Mouse (Mus musculus) kidney, adult 18-20 months (tissue): ENCODE results near the gene Rybp.

Experiments used
- DNase-seq: peaks from one replicate; pipeline ENCODE4 v3.0.0; 2021

The Rybp gene

DNA sequence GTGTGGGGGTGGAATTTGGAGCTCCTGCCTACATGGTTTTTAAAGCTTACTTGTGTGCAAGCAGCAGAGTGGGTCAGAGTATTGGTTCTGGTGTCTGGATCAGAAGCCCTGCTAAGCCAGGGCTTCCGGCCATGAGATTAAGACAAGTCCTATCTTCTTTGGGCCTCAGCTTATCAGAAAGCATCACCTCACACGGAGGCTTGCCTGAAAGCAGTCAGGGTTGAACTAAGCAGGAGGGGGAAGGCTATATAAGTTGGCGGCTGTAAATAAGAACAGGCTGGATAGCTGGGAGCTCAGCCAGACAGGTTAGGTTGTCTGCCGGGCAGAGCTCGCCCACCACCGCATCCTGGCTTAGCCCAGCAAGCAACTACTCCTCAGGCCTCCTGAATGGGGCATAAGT is 99.5 kb downstream of the Rybp start:
- no peak for DNase-seq

DNA sequence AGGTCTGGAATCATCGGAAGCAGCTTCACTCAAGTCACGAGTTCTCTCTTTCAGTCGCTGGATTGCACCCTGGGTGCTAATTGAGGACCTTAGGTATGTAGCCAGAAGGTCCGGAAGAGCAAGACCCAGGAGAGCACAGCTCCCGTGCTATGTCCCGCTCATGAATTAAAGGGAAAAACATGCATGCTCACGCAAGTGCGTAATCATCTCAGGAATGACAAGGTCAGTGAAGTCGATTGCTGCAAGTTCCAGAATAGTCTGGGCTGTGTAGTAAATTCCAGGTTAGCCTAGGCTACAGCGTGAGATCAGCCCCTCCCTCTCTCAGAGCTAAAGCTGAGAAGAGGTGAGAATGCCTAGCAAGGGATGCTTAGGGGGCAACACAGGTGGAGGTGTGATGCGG is 100.5 kb downstream of the Rybp start:
- DNase-seq = peak; percentile 24

DNA sequence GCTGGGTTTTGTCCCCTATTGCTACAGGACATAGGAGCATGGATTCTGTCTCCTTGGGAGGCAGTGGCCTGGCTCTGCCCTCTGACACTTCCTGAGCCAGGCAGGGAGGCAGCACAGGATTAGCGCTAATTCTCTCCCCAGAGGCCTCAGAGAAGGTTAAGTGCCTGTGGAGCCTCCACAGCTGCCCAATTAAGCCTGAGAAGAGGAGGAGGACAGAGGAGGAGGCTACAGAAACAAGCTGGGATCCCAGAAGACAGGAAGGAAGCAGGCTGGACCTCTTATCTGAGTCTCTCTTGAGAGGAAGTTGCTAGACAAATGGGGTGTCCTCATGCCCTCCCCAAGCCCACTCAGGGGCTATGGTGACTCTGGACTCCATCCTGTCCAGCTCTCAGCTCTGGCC is 101.8 kb downstream of the Rybp start:
- no peak for DNase-seq

- no peak for DNase-seq
Observed at GRCm38 (mm10) chr6:100183344-100183743, 103.9 kb downstream of the Rybp start.

- no peak for DNase-seq
Observed at GRCm38 (mm10) chr6:100180883-100181262, 106.4 kb downstream of the Rybp start.

DNA sequence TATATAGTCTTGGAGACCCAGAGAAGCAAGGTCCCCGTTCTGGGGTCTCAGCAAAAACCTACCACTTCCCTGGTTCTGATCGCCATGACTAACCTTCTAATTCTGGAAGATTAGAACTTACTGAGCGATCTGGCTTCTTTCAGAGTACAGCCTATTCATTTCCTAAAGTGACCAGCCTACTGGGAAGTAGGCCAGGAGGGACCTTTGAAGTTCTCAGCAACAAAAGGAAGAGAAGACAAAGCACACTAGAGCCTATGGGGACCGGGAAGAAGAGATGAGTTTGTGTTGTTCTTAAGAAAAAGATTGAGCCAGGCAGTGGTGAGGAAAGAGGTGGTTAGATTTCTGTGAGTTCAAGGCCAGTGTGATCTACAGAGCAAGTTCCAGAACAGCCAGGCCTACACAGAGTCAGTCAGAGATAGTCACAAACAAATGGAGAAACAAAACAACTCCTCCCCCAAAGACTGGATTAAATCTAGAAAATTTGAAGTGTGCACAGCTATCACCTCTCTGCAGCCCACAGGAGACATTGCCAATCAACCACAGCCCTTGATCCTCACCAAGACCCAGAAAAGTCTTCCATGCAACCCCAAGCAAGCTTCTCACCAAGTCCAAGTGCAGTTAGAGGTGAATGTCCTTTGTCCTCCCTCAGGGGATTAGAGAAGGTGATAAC is 106.9 kb downstream of the Rybp start:
- no peak for DNase-seq

GRCm38 (mm10) chr6:100178830-100179229 is 108.5 kb downstream of the Rybp start:
- no peak for DNase-seq
